Mouse (Mus musculus) MEL (cell line): ENCODE measurements around the gene Art2b.

ENCODE experiments used
- BHLHE40 ChIP-seq: IDR thresholded peaks from 2 replicates; pipeline ENCODE4 v1.6.1; 2012; ENCODE audit warnings: low read depth, mild to moderate bottlenecking, inconsistent platforms, low read length, improper control_type of control experiment, borderline replicate concordance
- CTCF ChIP-seq, 3 experiments: IDR thresholded peaks in 2 of 3; conservative IDR thresholded peaks in 1 of 3; 2 replicates each; pipeline ENCODE4 v1.5.1; 2011 to 2012; ENCODE audit warnings: low read length in 3 of 3, low read depth in 2 of 3, mild to moderate bottlenecking in 2 of 3, improper control_type of control experiment in 1 of 3, inconsistent platforms in 1 of 3, mixed read lengths in 1 of 3, moderate library complexity in 1 of 3; ENCODE audit not compliant: control insufficient read depth in 1 of 3, insufficient read depth in 1 of 3, poor library complexity in 1 of 3, severe bottlenecking in 1 of 3
- ELF1 ChIP-seq: IDR thresholded peaks from 2 replicates; pipeline ENCODE4 v1.6.1; 2014; ENCODE audit warnings: low read depth, mild to moderate bottlenecking, inconsistent platforms, low read length, improper control_type of control experiment, moderate library complexity
- EP300 ChIP-seq, 2 experiments: IDR thresholded peaks; 2 replicates each; pipeline ENCODE4 v1.6.1; 2011; ENCODE audit warnings: improper control_type of control experiment in 2 of 2, low read length in 2 of 2, low read depth in 1 of 2, mild to moderate bottlenecking in 1 of 2
- MYC ChIP-seq: IDR thresholded peaks from 2 replicates; pipeline ENCODE4 v1.6.1; 2011; ENCODE audit warnings: low read depth, mild to moderate bottlenecking, low read length, improper control_type of control experiment, moderate library complexity
- POLR2A ChIP-seq, 2 experiments: IDR thresholded peaks; 2 replicates each; pipeline ENCODE4 v1.6.1; 2011 to 2012; ENCODE audit warnings: low read length in 2 of 2, mild to moderate bottlenecking in 2 of 2, control low read depth in 1 of 2, improper control_type of control experiment in 1 of 2, low read depth in 1 of 2, moderate library complexity in 1 of 2; ENCODE audit not compliant: control insufficient read depth in 1 of 2, insufficient read depth in 1 of 2, poor library complexity in 1 of 2
- TAL1 ChIP-seq: IDR thresholded peaks from 2 replicates; pipeline ENCODE4 v1.6.1; 2012; ENCODE audit warnings: mild to moderate bottlenecking, inconsistent platforms, low read length, moderate library complexity, mixed read lengths
- USF1 ChIP-seq: IDR thresholded peaks from 2 replicates; pipeline ENCODE4 v1.6.1; 2014; ENCODE audit warnings: low read depth, mild to moderate bottlenecking, inconsistent platforms, low read length, improper control_type of control experiment, moderate library complexity
- ZC3H11A ChIP-seq: IDR thresholded peaks from 2 replicates; pipeline ENCODE4 v1.6.1; 2012; ENCODE audit warnings: low read depth, mild to moderate bottlenecking, inconsistent platforms, low read length, improper control_type of control experiment
- ZNF384 ChIP-seq: IDR thresholded peaks from 2 replicates; pipeline ENCODE4 v1.6.1; 2012; ENCODE audit warnings: low read depth, mild to moderate bottlenecking, inconsistent platforms, low read length, improper control_type of control experiment

- TF ChIP-seq POLR2A (IDR thresholded peaks at IDR 0.05; ENCODE audit: control insufficient read depth in 1 of 2, insufficient read depth in 1 of 2, low read depth in 1 of 2, low read length in 2 of 2, poor library complexity in 1 of 2) (no peak), MYC (no peak), CTCF (IDR thresholded peaks at IDR 0.05 in 2 of 3, conservative IDR thresholded peaks at IDR 0.05 in 1 of 3; ENCODE audit: control insufficient read depth in 1 of 3, insufficient read depth in 1 of 3, low read depth in 2 of 3, low read length in 3 of 3, poor library complexity in 1 of 3, severe bottlenecking in 1 of 3) (no peak), ELF1 (no peak), ZNF384 (no peak), ZC3H11A (no peak), BHLHE40 (no peak), USF1 (no peak), TAL1 (no peak), EP300 (IDR thresholded peaks at IDR 0.05; ENCODE audit: low read depth in 1 of 2, low read length in 2 of 2) (no peak)
Measured at GRCm38 (mm10) chr7:101564086-101564485, 21.3 kb downstream of the Art2b start.
